Mouse (Mus musculus): ENCODE data around the gene Rnf121.

The Rnf121 gene

DNA sequence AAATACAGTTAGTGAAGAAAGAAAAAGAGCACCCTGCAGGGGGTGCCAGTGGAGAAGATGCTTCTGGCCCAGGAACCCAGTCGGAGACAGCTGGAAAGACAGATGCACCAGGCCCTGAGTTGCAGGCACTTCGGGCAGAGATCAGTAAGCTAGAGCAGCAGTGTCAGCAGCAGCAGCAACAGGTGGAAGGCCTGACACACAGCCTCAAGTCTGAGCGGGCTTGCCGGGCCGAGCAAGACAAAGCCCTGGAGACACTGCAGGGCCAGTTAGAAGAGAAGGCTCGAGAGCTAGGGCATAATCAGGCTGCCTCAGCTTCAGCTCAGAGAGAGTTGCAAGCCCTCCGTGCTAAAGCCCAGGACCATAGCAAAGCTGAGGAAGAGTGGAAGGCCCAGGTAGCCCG is 65.0 kb downstream of the Rnf121 start:
- in situ Hi-C loops (cut with MboI): no loop called here

DNA sequence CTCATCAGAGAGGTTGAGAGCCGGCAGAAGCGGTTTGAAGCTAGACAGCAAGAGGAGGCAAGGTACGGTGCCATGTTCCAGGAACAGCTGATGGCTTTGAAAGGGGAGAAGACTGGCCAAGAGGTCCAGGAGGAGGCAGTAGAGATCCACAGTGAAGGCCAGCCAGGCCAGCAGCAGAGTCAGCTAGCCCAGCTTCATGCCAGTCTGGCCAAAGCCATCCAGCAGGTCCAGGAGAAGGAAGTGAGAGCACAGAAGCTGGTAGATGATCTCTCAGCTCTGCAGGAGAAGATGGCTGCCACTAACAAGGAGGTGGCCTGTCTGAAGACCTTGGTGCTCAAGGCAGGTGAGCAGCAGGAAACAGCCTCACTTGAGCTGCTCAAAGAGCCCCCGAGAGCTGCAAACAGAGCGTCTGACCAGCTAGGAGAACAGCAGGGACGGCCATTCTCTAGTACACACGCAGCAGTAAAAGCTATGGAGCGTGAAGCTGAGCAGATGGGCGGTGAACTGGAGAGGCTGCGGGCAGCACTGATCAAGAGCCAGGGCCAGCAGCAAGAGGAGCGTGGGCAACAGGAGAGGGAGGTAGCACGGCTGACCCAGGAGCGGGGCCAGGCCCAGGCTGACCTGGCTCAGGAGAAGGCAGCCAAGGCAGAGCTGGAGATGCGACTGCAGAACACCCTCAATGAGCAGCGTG is 65.7 kb downstream of the Rnf121 start:
- in situ Hi-C loops (cut with MboI): no loop called here

DNA sequence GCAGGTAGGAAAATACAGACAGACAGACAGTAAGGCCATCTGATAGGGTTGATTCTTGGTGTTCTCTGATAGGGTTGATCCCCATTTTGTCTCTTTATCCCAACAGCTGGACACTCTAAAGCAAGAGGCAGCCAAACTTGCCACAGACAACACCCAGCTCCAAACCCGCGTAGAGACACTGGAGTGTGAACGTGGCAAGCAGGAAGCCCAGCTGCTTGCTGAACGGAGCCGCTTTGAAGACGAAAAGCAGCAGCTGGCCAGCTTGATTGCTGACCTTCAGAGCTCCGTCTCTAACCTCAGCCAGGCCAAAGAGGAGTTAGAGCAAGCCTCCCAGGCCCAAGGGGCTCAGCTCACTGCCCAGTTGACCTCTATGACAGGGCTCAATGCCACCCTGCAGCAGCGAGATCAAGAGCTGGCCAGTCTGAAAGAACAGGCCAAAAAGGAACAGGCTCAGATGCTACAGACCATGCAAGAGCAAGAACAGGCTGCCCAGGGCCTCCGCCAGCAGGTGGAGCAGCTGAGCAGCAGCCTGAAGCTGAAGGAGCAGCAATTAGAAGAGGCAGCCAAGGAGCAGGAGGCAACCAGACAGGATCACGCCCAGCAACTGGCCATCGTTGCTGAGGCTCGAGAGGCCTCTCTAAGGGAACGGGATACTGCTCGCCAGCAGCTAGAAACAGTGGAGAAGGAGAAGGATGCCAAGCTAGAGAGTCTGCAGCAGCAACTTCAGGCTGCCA is 66.9 kb downstream of the Rnf121 start:
- in situ Hi-C loops (cut with MboI): no loop called here

DNA sequence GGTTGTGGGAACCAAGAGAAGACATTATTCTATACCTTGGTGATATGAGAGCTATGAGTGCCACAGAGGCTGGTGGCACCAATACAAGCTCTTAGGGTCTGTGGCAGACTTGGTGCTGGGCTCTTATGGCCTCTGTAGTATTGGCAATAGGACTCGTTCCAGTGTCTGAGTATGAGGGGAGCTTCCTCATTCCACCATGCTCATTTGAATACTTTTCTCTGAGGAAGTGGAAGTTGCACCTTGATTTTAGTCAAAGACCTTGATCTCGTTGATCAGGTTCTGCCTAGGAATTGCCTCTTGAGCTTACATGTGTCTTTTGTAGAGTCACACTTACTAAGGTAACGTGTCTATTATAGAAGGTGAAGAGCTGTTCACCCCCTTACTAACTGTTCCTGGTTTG is 71.0 kb downstream of the Rnf121 start:
- in situ Hi-C loops (cut with MboI): no loop called here

DNA sequence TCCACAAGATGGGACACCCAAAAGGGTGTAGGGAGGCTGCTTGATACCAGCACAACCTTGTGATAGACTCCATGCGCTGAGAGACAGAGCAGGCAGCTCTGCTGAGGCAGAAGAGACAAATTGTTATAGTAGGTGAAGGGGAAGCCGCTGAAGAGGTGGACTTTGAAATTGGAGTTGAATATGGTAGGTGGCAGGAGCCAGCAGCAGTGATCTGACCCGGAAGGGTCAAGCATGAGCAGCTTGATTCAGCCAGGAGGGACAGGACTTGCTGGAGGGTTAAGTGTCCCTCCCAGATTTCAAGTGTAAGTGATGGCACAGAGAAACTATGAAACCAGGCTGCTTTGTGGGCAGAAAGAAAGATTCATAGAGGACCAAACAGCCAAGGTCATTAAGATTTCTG is 80.2 kb downstream of the Rnf121 start:
- in situ Hi-C loops (cut with MboI): no loop called here

DNA sequence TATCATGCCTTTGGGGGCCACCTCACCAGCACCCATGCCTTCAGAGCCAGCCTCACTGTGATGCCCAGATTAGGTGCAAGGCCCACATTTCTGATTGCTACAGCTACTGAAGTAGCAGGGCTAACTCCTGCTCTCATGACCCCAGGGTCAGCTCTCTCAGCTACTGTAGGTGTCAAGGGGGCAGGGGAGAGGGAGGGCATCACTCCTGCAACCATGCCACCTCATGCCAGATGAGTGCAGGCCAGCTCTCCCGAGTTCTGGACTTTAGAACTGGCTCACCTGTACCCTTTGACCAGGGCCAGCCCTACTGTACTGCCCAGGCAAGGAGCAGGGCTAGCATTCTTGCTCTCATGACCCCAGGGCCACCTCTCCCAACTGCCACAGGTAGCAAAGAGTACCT is 82.5 kb downstream of the Rnf121 start:
- in situ Hi-C loops (cut with MboI): no loop called here

DNA sequence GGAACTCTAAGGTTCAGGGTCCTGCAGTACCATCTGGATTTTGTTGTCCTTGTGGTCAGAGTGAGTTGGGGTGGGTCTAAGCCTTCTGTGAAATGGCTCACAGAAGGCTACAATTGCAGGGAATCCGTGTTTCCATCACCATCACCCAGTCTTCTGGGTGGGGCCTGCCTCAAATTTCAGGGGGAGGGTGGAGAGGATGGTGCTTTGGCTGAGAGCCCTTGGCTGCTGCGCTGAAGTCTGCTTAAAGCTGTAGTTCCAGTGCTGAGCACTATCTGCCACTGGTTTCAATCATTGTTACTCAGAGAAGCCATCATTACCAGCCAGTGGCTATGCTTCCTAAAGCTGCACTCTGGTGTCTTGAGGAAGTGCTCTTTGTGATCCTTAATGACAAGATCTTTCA is 90.8 kb downstream of the Rnf121 start:
- in situ Hi-C loops (cut with MboI): no loop called here

DNA sequence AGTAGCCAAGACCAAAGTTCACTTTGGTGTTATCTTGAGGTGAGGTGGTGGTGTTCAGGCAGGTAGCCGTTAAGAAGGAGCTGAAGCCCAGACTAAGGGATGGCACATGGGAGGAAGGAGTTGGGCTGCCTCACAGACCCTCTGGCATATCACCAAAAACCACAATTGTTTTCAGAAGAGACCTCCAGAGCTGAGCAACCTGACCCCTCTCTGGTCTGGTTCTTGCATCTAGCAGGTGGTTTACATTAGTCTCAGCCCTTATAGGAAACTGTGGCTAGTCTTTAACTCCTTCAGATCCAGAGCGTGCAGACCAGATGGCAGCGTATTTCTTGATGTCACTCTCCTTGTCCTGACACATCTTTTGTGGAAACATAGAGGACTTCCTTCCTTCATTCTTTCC is 91.5 kb downstream of the Rnf121 start:
- in situ Hi-C loops (cut with MboI): no loop called here

DNA sequence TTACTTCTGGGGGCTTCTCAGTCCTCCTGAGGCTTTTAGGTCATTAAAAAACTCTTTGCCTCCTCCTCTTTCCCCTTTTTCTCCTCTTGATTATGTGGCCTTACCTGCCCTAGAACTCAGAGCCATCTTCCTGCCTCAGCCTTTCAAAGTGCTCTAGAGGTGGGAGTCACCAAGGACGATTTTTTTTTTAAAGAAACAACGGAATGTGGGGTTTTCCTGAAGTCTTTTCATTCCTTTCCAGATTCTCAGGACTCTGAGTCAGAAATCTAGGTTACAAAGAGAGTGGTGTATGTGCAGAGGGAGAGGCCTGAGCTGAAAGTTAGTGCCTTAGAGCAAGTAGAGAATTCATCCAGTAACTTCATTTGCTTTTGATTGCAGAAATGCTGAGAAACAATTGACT is 93.5 kb downstream of the Rnf121 start:
- in situ Hi-C loops (cut with MboI): no loop called here

DNA sequence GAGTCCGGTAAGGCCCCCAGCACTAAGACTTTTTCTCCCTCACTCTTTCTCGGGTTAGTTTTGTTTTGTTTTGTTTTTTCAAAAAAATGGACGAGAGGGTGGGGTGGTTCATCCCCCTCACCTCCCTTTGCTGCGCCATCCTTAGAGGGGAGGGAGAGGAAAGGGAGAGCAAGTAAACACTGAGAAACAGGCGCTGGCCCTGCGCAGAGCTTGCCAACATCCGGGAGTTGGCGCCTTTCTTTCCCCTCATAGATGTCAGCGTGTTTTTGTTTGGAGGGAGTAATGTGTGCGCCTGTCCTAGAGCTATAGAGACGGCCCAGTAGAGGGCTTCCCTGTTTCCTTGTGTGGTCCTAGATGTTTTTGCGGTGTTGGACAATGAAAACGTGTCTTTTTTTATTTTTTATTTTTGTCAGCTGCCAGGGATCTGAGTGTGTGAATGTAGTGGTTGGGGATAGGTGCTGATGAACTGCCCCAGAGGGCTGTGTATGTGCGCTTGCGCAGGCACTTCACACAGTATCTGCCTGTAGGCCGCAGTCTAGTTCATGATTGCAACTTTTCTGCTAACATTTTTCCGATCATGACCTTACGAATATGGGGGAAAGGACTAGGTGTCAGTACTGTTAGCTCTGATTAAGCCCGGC is 94.3 kb downstream of the Rnf121 start:
- in situ Hi-C loops (cut with MboI): no loop called here

DNA sequence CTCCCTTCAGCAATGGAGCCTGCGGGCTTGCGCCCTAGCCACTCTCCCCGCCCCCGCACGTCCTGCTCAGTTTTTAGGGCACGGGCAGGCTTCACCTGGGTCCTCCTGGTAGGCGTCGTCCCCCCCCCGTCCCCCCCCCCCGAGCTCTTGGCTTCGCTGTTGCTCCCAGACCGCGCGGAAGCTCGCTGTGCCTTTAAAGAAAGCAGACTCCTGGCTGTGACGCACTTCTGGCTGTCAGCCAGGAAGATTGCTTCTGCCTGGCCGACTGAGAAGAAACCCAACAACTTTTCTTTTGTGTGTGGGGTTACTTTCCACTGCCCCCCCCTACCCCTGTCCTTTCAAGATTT is 94.9 kb downstream of the Rnf121 start:
- in situ Hi-C loops (cut with MboI): no loop called here

DNA sequence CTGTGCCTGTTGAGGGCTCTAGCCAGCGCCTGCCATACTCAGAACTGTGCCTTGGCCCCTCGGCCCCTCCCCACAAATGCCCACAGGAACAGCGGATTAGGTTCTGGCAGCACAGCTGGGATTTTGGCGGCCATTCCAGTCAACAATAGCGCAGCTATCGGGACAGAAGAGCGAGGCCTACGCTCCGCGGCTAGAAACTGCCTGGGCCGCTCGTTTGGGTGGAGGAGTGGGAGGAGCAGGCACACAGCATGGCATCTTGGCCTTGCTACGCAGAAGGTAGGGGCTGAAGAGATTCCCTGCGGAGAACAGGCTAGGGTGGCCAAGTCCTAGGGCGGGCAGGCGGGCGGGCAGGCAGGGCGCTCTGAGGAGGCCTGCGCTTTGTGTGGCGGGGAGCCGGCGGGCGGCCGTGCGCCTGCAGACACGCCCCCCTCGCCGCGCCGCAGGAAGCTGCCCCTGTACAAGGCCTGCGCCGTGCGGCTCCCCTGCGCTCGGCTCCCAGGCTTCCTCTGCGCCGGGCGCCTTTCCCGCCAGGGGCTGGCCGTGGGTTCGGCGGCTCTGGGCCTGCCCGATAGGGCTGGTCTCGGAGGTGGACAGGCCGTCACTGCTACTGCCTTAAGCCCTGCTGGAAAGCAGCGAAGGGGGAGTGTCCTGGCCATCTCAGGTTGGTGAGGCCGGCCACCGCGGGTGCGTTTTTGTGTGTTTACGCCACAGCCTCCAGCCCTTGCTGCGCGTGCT is 95.4 kb downstream of the Rnf121 start:
- in situ Hi-C loops (cut with MboI): no loop called here
